Mouse (Mus musculus): ENCODE measurements around the gene Incenp. TPM values are rescaled to one million over a fixed set of nuclear protein-coding genes. Genes with fewer than 3 reads are reported as not detected.
A peak's percentile ranks its signal among the peaks of the same experiment; 100 is the strongest.
"Not testable (repeated sequence)": the region's sequence is repeated elsewhere in the genome, so short reads cannot be mapped to it uniquely, and the experiment has no call there.

Incenp gene
- polyA plus RNA-seq, 1 experiment from 2014 or later: 23.8 TPM

- H3K4me3 ChIP-seq (ENCODE audit: low read depth, low read length): no peak overlapping the region
- H3K9ac ChIP-seq (ENCODE audit: low read length): no peak overlapping the region
- no peaks in the 10 kb centered on the region for H3K4me1 ChIP-seq (replicated peaks; ENCODE audit: control insufficient read depth, insufficient read depth)
- TF ChIP-seq EP300 (optimal IDR thresholded peaks at IDR 0.05) (no peak), CTCF (IDR thresholded peaks at IDR 0.05; ENCODE audit: low read depth) (no peak)
- 46% methylated on average over 1 of the region's 1 CpGs for WGBS
- no peaks in the 10 kb centered on the region for H3K9me3 ChIP-seq (ENCODE audit: control insufficient read depth, low read length)
- ATAC-seq (ENCODE audit: low FRiP score, low TSS enrichment) (no peak), DNase-seq (ENCODE audit: low spot score) (no peak)
- no peak overlapping the region for H3K4me2 ChIP-seq (replicated peaks; ENCODE audit: low read depth)
- no peaks in the 10 kb centered on the region for H3K36me3 ChIP-seq (ENCODE audit: control insufficient read depth, insufficient read depth, low read length)
- no peaks in the 10 kb centered on the region for H3K27me3 ChIP-seq (ENCODE audit: control insufficient read depth, insufficient read depth, low read length)
- H3K27ac ChIP-seq (replicated peaks): no peak overlapping the region
Measured at GRCm38 (mm10) chr19:9864856-9865255, 34.5 kb downstream of the Incenp start.

DNA sequence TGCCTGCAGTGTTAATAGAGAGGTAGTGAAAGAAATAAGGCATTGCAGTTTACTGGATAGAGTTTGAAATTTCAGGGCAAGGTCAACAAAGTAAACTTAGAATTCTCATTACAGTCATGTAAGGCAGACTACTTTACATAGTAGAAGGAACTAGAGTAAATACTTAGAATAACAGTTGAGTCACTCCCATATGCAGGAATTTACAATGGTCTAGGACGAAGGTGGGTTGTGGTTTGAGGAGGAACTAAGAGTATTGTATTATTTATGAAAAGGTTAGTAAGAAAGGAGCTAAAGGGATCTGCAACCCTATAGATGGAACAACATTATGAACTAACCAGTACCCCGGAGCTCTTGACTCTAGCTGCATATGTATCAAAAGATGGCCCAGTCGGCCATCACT is 38.5 kb downstream of the Incenp start:
- not testable (repeated sequence) for DNase-seq (ENCODE audit: low spot score); H3K4me1 ChIP-seq (replicated peaks; ENCODE audit: control insufficient read depth, insufficient read depth); ATAC-seq (ENCODE audit: low FRiP score, low TSS enrichment); H3K9ac ChIP-seq (ENCODE audit: low read length); H3K36me3 ChIP-seq (ENCODE audit: control insufficient read depth, insufficient read depth, low read length); H3K9me3 ChIP-seq (ENCODE audit: control insufficient read depth, low read length); H3K27me3 ChIP-seq (ENCODE audit: control insufficient read depth, insufficient read depth, low read length); H3K27ac ChIP-seq (replicated peaks); H3K4me2 ChIP-seq (replicated peaks; ENCODE audit: low read depth); H3K4me3 ChIP-seq (ENCODE audit: low read depth, low read length)
- 88% methylated on average over 2 of the region's 3 CpGs for WGBS

- DNase-seq (ENCODE audit: low spot score); H3K27me3 ChIP-seq (ENCODE audit: control insufficient read depth, insufficient read depth, low read length); H3K4me2 ChIP-seq (replicated peaks; ENCODE audit: low read depth); H3K27ac ChIP-seq (replicated peaks); H3K36me3 ChIP-seq (ENCODE audit: control insufficient read depth, insufficient read depth, low read length); H3K9me3 ChIP-seq (ENCODE audit: control insufficient read depth, low read length); H3K4me1 ChIP-seq (replicated peaks; ENCODE audit: control insufficient read depth, insufficient read depth); H3K9ac ChIP-seq (ENCODE audit: low read length); ATAC-seq (ENCODE audit: low FRiP score, low TSS enrichment); H3K4me3 ChIP-seq (ENCODE audit: low read depth, low read length): not testable (repeated sequence)
- WGBS: 35% methylated on average over 3 of the region's 3 CpGs
Measured at GRCm38 (mm10) chr19:9849368-9850075, 49.8 kb downstream of the Incenp start.

GRCm38 (mm10) chr19:9847262-9847661 is 52.1 kb downstream of the Incenp start, which contains the start of gene Scgb2a2:
TSS of gene Scgb2a2 (plus strand) at chr19:9847562.
- 74% methylated on average over 2 of the region's 2 CpGs for WGBS
- ATAC-seq (ENCODE audit: low FRiP score, low TSS enrichment): no peak
- Histone ChIP-seq H3K4me3 (ENCODE audit: low read depth, low read length) (no peak within 1 kb of the TSS), H3K9ac (ENCODE audit: low read length) (no peak within 1 kb of the TSS), H3K27me3 (ENCODE audit: control insufficient read depth, insufficient read depth, low read length) (no peaks in the 10 kb centered on the region), H3K27ac (replicated peaks) (no peak within 1 kb of the TSS), H3K4me2 (replicated peaks; ENCODE audit: low read depth) (no peak within 1 kb of the TSS), H3K9me3 (ENCODE audit: control insufficient read depth, low read length) (no peaks in the 10 kb centered on the region), H3K4me1 (replicated peaks; ENCODE audit: control insufficient read depth, insufficient read depth) (no peaks in the 10 kb centered on the region), H3K36me3 (ENCODE audit: control insufficient read depth, insufficient read depth, low read length) (no peaks in the 10 kb centered on the region)
- TF ChIP-seq EP300 (optimal IDR thresholded peaks at IDR 0.05) (no peak), CTCF (IDR thresholded peaks at IDR 0.05; ENCODE audit: low read depth) (no peak)
- no peak for DNase-seq (ENCODE audit: low spot score)

- Histone ChIP-seq H3K4me3 (ENCODE audit: low read depth, low read length) (no peak overlapping the region), H3K9ac (ENCODE audit: low read length) (no peak overlapping the region), H3K4me1 (replicated peaks; ENCODE audit: control insufficient read depth, insufficient read depth) (no peaks in the 10 kb centered on the region), H3K9me3 (ENCODE audit: control insufficient read depth, low read length) (no peaks in the 10 kb centered on the region), H3K36me3 (ENCODE audit: control insufficient read depth, insufficient read depth, low read length) (no peaks in the 10 kb centered on the region), H3K27me3 (ENCODE audit: control insufficient read depth, insufficient read depth, low read length) (no peaks in the 10 kb centered on the region), H3K4me2 (replicated peaks; ENCODE audit: low read depth) (no peak overlapping the region), H3K27ac (replicated peaks) (no peak overlapping the region)
- ATAC-seq (ENCODE audit: low FRiP score, low TSS enrichment) (no peak), DNase-seq (ENCODE audit: low spot score) (no peak)
- TF ChIP-seq EP300 (optimal IDR thresholded peaks at IDR 0.05) (no peak), CTCF (IDR thresholded peaks at IDR 0.05; ENCODE audit: low read depth) (no peak)
- WGBS: 47% methylated on average over 2 of the region's 2 CpGs
Measured at GRCm38 (mm10) chr19:9837341-9837715, 62.0 kb downstream of the Incenp start.

- H3K4me1 ChIP-seq (replicated peaks; ENCODE audit: control insufficient read depth, insufficient read depth); H3K27me3 ChIP-seq (ENCODE audit: control insufficient read depth, insufficient read depth, low read length); H3K9ac ChIP-seq (ENCODE audit: low read length); H3K27ac ChIP-seq (replicated peaks); H3K9me3 ChIP-seq (ENCODE audit: control insufficient read depth, low read length); DNase-seq (ENCODE audit: low spot score); H3K36me3 ChIP-seq (ENCODE audit: control insufficient read depth, insufficient read depth, low read length): not testable (repeated sequence)
- WGBS: 15% methylated on average over 18 of the region's 21 CpGs
- peak; percentile 64 for TF ChIP-seq CTCF (IDR thresholded peaks at IDR 0.05; ENCODE audit: low read depth)
- H3K4me2 ChIP-seq (replicated peaks; ENCODE audit: low read depth): peak overlapping the region; percentile 17; the same call in 1 of the 2 replicates
- peak; percentile 83 for ATAC-seq (ENCODE audit: low FRiP score, low TSS enrichment)
- H3K4me3 ChIP-seq (ENCODE audit: low read depth, low read length): peak overlapping the region; percentile 24
Measured at GRCm38 (mm10) chr19:9836581-9837340, 62.6 kb downstream of the Incenp start.

Small RNA genes lying within 50 kb of the gene (microRNA-seq; reads per million reads assigned to microRNA genes)
- gene Gm22369 (not detected), gene Gm24484 (not detected)

Other genes with a start within 250 kb of the Incenp start
- not detected in 2 replicates for gene Scgb2a2, start 52.0 kb downstream of the Incenp start, polyA plus RNA-seq (2015; fragmentation: Nextera tagmentation; extraction: Ambion mirVana)
- 2,976 and 2,992 TPM in 2 replicates for gene Fth1, start 81.0 kb upstream of the Incenp start, polyA plus RNA-seq (2015; fragmentation: Nextera tagmentation; extraction: Ambion mirVana)
- 0.36 and 0.58 TPM in 2 replicates for gene Best1, start 102.1 kb upstream of the Incenp start, polyA plus RNA-seq (2015; fragmentation: Nextera tagmentation; extraction: Ambion mirVana)
- 14.7 and 14.8 TPM in 2 replicates for gene Rab3il1, start 102.1 kb upstream of the Incenp start, polyA plus RNA-seq (2015; fragmentation: Nextera tagmentation; extraction: Ambion mirVana)
- 27.5 and 31.2 TPM in 2 replicates for gene Fads3, start 142.0 kb upstream of the Incenp start, polyA plus RNA-seq (2015; fragmentation: Nextera tagmentation; extraction: Ambion mirVana)
- gene Fads2, start 202.2 kb upstream of the Incenp start, polyA plus RNA-seq (2015; fragmentation: Nextera tagmentation; extraction: Ambion mirVana): 34.6 and 35.3 TPM in 2 replicates